Mouse (Mus musculus) c-Kit-positive CD71-negative TER-119-negative erythroid progenitor cells, embryonic 14.5 days (primary cell): ENCODE results near the gene Klhl13.

Experiments
- DNase-seq: peaks from one replicate; pipeline ENCODE4 v3.0.0-alpha.2; 2013; ENCODE audit warnings: low read depth

Gene Klhl13

DNA sequence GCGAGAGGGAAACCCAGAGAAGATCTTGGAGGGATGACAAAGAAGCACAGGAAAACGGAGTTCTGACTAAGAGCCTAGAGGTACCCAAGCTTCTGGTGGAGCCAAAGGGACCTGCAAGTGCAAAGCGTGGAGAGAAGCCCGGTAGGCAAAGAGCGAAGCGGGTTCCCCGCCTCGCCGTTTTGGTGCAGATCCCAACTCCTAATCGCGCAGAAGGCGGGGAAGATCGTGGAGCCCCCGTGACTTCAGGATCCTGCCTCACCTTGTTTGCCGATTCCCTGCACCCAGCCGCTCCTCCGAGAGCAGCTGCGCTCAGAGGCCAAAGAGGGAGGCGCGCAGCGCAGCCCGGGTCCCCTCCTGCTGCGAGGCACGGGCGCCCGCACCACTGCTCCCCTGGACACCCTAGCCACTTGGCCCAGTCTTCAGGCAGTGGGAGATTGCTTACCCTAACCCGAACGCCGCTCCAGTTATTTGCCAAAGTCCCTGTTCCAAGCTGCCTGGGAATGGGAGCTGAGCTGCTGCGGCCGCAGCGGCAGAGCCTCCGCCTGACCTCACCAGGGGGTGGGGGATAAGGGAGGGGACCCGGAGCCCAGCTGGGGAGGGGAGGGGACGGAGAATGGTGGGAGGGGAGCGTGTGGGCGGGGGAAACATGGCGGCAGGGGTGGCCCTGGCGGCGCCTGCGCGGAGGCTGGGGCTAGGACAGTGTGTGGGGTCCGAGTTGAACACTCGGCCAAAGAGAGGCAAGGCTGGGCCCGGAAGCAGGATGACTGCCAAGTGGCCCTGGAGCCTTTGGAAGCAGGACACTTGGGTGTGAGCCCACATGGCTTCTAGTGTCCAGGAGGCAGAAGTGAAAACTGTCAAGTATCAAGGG lies at the start of gene Klhl13:
Gene Klhl13 (minus strand): TSS at position 569 of the 868 bp plus-strand sequence.
- DNase-seq = no peak

GRCm38 (mm10) chrX:23409296-23410149 lies 44.6 kb upstream of the Klhl13 start:
- DNase-seq = no peak

GRCm38 (mm10) chrX:23388716-23389115 lies 23.8 kb upstream of the Klhl13 start:
- DNase-seq = no peak

GRCm38 (mm10) chrX:23363441-23363840 lies 1.4 kb downstream of the Klhl13 start:
- no peak for DNase-seq

- no peak for DNase-seq
Observed at GRCm38 (mm10) chrX:23360446-23360845, 4.4 kb downstream of the Klhl13 start.

DNA sequence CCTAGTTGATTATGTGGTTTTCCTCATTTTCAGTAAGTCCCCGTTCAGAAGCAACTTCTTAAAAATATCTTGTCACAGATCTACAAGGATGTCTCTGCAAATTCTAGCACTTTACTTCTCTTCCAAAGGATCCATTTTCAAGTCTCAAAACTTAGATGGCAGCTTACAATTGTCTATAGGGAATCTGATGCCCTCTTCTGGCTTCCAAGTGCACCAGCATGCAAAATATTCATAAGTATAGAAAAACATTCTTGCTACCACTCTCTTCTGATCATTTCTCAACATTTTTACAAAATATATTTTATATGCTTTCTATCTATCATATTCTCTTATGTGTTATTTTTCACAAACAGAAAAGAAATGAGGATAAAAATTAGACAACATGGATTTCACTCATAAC lies 14.8 kb downstream of the Klhl13 start:
- no peak for DNase-seq

DNA sequence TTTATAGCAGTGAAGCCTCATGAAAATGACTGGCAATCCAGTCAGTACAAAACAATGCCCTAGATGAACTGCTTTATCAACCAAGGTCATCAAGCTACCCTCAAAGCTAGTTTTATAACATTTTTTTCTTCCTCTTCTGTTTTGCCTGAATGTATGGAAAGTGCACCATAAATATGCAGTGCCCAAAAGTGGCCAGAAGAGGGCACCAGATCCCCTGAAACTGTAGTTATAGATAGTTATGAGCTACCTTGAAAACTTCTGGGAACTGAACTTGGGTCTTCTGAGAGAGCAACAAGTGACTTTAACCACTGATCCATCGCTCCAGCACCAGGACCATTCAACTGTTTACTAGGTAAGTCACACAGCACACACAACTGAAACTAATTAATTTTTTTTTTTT lies 36.8 kb downstream of the Klhl13 start:
- DNase-seq = peak; percentile 5

DNA sequence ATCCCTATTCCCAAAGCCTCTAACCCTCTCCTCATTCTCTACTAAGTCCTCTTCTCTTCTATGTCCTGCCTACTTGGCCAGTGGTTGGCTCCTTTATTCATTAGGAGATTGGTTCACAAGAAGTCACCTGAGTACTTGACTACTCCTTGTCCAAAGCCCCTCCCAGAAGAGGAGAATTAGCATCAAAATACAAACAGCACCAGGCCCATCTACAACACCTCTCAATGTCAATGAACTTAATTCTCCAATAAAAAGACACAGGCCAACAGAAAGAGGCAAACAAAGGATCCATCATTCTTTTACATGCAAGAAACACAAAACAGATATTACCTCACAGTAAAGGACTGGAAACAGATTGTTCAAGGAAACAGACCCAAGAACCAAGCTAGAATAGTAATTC lies 46.0 kb downstream of the Klhl13 start:
- DNase-seq = no peak

DNA sequence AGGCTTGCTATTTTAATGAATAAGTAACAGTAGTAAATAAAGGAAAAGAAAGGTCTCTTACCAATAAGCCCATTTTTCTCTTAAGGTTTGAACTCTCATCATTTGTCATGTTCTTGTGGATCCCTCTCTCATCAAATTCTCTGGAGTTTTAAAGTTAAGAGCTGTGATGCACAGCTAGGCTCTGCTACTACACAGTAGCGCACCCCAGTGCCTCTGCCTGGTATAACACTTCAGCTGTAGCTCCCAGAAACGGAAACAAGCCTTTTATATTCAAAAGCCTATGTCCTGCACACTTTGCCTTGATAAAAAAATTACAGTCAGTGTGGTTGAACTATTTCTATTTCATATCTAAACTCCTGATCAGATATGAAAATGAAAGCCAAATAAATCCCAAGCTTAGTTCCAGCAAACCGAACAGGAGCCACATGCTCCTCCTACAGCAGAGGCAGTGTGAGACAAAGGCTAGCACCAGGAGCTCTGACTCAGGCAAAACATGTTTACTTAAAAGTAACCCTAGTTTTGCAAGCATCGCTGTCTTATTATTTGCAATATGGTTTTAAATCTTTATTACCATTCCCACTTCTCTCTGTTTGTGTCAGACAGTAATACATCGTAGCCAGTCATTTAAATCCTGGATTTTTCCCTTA lies 68.8 kb downstream of the Klhl13 start:
- no peak for DNase-seq

DNA sequence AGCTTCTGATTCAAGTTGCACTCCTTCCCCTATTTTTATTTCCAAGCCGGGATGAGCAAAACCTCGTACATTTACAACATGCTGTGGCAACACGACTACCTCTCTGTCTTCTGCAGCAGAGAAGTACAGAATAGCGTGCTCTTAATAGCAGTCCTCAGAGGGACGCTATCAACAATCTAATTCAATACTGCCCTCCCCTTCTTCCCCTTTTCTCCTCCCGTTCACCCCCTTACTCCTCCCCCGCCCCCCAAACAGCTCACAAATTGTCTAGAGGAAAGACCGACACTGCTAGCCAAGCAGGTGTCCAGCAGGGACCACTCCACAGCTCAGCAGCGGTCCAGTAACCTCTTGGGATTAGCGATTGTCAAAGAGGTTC lies 79.5 kb downstream of the Klhl13 start:
- DNase-seq = no peak

GRCm38 (mm10) chrX:23284530-23285441 lies 80.1 kb downstream of the Klhl13 start:
- DNase-seq = no peak

DNA sequence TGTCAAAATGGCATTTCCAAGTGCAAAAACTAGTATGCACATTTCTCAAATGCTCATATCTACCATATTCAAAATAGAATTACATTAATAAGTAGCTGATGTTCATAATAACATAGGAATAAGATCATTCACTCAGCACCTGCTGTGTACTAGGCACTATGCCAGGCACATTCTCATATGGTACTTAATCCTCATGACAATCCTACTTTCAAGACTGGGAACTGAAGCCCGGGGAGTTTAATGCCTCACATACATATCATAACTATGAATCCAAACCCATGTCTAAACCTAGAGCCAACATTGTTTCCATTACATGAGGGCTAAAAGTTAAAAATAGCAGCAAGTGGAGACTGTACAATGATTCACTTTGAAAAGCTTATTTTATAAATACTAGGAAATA lies 97.3 kb downstream of the Klhl13 start:
- no peak for DNase-seq

- DNase-seq = no peak
Observed at GRCm38 (mm10) chrX:23248752-23249151, 116.1 kb downstream of the Klhl13 start.
